8 mouse cellular contexts compared by ENCODE assay signal in genomic region chr10:125586489-125587147, GRCm38 (mm10).
DNase-seq lines count a peak whose midpoint lies in the region; ATAC-seq and TF ChIP-seq lines count a peak whose summit lies in the region.
"Had no signal": no experiment of that assay in that cellular context is flagged by ENCODE, and none has a peak within 500 bp of the region (broad histone marks: within the 10 kb centered on the region; RNA-seq: fewer than 3 reads in every experiment).

No protein-coding gene starts in this region.

- no peak for TF ChIP-seq CTCF in lung, adult 2 months (IDR thresholded peaks at IDR 0.05; ENCODE audit: insufficient read depth, low read length)

- no peaks in the 10 kb centered on the region for H3K36me3 ChIP-seq in hindbrain, embryonic 13.5 days
- H3K36me3 ChIP-seq in hindbrain, embryonic 16.5 days (ENCODE audit: control insufficient read depth, insufficient read depth, low read length), result no peaks in the 10 kb centered on the region
- no peaks in the 10 kb centered on the region for H3K36me3 ChIP-seq in lung, embryonic 15.5 days
- no peaks in the 10 kb centered on the region for H3K36me3 ChIP-seq in forebrain, embryonic 13.5 days (ENCODE audit: poor library complexity, severe bottlenecking)

- H3K4me2 ChIP-seq in hindbrain, embryonic 13.5 days, result no peak overlapping the region
- no peak overlapping the region for H3K4me2 ChIP-seq in hindbrain, embryonic 16.5 days (ENCODE audit: low read length)
- no peak overlapping the region for H3K4me2 ChIP-seq in lung, embryonic 15.5 days
- H3K4me2 ChIP-seq in forebrain, embryonic 13.5 days, result no peak overlapping the region

- H3K4me3 ChIP-seq in hindbrain, embryonic 13.5 days, result no peak overlapping the region
- no peak overlapping the region for H3K4me3 ChIP-seq in hindbrain, embryonic 16.5 days (ENCODE audit: low read length)
- H3K4me3 ChIP-seq in lung, embryonic 15.5 days, result no peak overlapping the region
- H3K4me3 ChIP-seq in lung, adult 2 months (replicated peaks; ENCODE audit: extremely low read depth, low read depth, low read length), result no peak overlapping the region
- H3K4me3 ChIP-seq in forebrain, embryonic 13.5 days, result no peak overlapping the region
- H3K4me3 ChIP-seq: myocyte had no signal

- H3K27me3 ChIP-seq in hindbrain, embryonic 13.5 days, result no peaks in the 10 kb centered on the region
- no peaks in the 10 kb centered on the region for H3K27me3 ChIP-seq in hindbrain, embryonic 16.5 days (replicated peaks; ENCODE audit: control insufficient read depth, insufficient read depth, low read length)
- H3K27me3 ChIP-seq in lung, embryonic 15.5 days, result no peaks in the 10 kb centered on the region
- no peaks in the 10 kb centered on the region for H3K27me3 ChIP-seq in forebrain, embryonic 13.5 days

- no peaks in the 10 kb centered on the region for H3K9me3 ChIP-seq in hindbrain, embryonic 13.5 days
- H3K9me3 ChIP-seq in hindbrain, embryonic 16.5 days (ENCODE audit: control insufficient read depth, low read length), result no peaks in the 10 kb centered on the region
- H3K9me3 ChIP-seq in lung, embryonic 15.5 days, result no peaks in the 10 kb centered on the region
- no peaks in the 10 kb centered on the region for H3K9me3 ChIP-seq in forebrain, embryonic 13.5 days (replicated peaks)

- H3K4me1 ChIP-seq in hindbrain, embryonic 13.5 days (replicated peaks), result no peaks in the 10 kb centered on the region
- no peaks in the 10 kb centered on the region for H3K4me1 ChIP-seq in hindbrain, embryonic 16.5 days (ENCODE audit: control insufficient read depth, insufficient read depth, low read depth, low read length)
- H3K4me1 ChIP-seq in lung, embryonic 15.5 days, result no peaks in the 10 kb centered on the region
- no peaks in the 10 kb centered on the region; the same call in 1 of the 2 replicates for H3K4me1 ChIP-seq in lung, adult 2 months (ENCODE audit: control insufficient read depth, insufficient read depth, low read length)
- peaks cover 9% of the 10 kb centered on the region; the same call in 1 of the 2 replicates for H3K4me1 ChIP-seq in forebrain, embryonic 13.5 days

- DNase-seq in lung, adult 2 months, result no peak
- peak; percentile 71 for DNase-seq in lung, postnatal 10 days
- DNase-seq in testis, postnatal 10 days (ENCODE audit: low spot score), result no peak

- H3K27ac ChIP-seq in hindbrain, embryonic 13.5 days, result 0 out of 2 replicates have a peak overlapping the region, but pooled peaks have one; percentile 18
- H3K27ac ChIP-seq in hindbrain, embryonic 16.5 days (ENCODE audit: low read depth, low read length), result no peak overlapping the region
- H3K27ac ChIP-seq in lung, embryonic 15.5 days, result no peak overlapping the region
- no peak overlapping the region for H3K27ac ChIP-seq in forebrain, embryonic 13.5 days

- 41% methylated on average over 7 of the region's 7 CpGs for WGBS in hindbrain, embryonic 13.5 days
- WGBS in hindbrain, embryonic 16.5 days, result 31% methylated on average over 7 of the region's 7 CpGs
- 52% methylated on average over 7 of the region's 7 CpGs for WGBS in lung, embryonic 15.5 days
- 43% methylated on average over 7 of the region's 7 CpGs for WGBS in lung, adult 2 months
- WGBS in forebrain, embryonic 13.5 days, result 17% methylated on average over 7 of the region's 7 CpGs

- no peak overlapping the region for H3K9ac ChIP-seq in hindbrain, embryonic 13.5 days
- H3K9ac ChIP-seq in hindbrain, embryonic 16.5 days (ENCODE audit: low read depth, low read length), result no peak overlapping the region
- H3K9ac ChIP-seq in lung, embryonic 15.5 days, result no peak overlapping the region
- no peak overlapping the region for H3K9ac ChIP-seq in forebrain, embryonic 13.5 days

- peak; percentile 63; the same call in 1 of the 2 replicates for ATAC-seq in hindbrain, embryonic 13.5 days (ENCODE audit: low FRiP score)
- ATAC-seq in hindbrain, embryonic 16.5 days, result no peak
- peak; percentile 23; the same call in 1 of the 2 replicates for ATAC-seq in lung, embryonic 15.5 days (ENCODE audit: borderline replicate concordance, extremely low read depth, low FRiP score, low TSS enrichment)
- peak; percentile 87 for ATAC-seq in forebrain, embryonic 13.5 days

- no peak for TF ChIP-seq POLR2A in lung, adult 2 months (IDR thresholded peaks at IDR 0.05; ENCODE audit: borderline replicate concordance, extremely low read depth, low read depth, low read length)
